Mouse (Mus musculus) heart, adult 11 months (tissue): Measurements from ENCODE around the gene Npepps.
"Not testable (repeated sequence)": the region's sequence is repeated elsewhere in the genome, so short reads cannot be mapped to it uniquely, and the experiment has no call there.

Experiments used
- DNase-seq: peaks from one replicate; pipeline ENCODE4 v3.0.0; 2022

Gene Npepps

GRCm38 (mm10) chr11:97280216-97280861 is at the start of gene Npepps:
Gene Npepps (minus strand): TSS chr11:97280638.
- peak; percentile 98 for DNase-seq

GRCm38 (mm10) chr11:97328148-97328547 is 47.7 kb upstream of the Npepps start:
- DNase-seq, result no peak

GRCm38 (mm10) chr11:97325224-97325623 is 44.8 kb upstream of the Npepps start:
- DNase-seq, result no peak

GRCm38 (mm10) chr11:97321894-97322600 is 41.6 kb upstream of the Npepps start:
- DNase-seq, result not testable (repeated sequence)

- DNase-seq, result no peak
Measured at GRCm38 (mm10) chr11:97321197-97321596, 40.8 kb upstream of the Npepps start.

GRCm38 (mm10) chr11:97315504-97316503 is 35.4 kb upstream of the Npepps start, which contains the start of gene Mrpl45:
Gene Mrpl45 (plus strand): TSS chr11:97315716.
- peak; percentile 100 for DNase-seq

- no peak for DNase-seq
Measured at GRCm38 (mm10) chr11:97314751-97315503, 34.5 kb upstream of the Npepps start.

- no peak for DNase-seq
Measured at GRCm38 (mm10) chr11:97314110-97314509, 33.7 kb upstream of the Npepps start.

- not testable (repeated sequence) for DNase-seq
Measured at GRCm38 (mm10) chr11:97312871-97313270, 32.4 kb upstream of the Npepps start.

- peak; percentile 95 for DNase-seq
Measured at GRCm38 (mm10) chr11:97310895-97311631, 30.6 kb upstream of the Npepps start.

- peak; percentile 97 for DNase-seq
Measured at GRCm38 (mm10) chr11:97309911-97310571, 29.6 kb upstream of the Npepps start.

- DNase-seq, result peak; percentile 99
Measured at GRCm38 (mm10) chr11:97309451-97309836, 29.0 kb upstream of the Npepps start.

- DNase-seq, result no peak
Measured at GRCm38 (mm10) chr11:97308806-97309450, 28.5 kb upstream of the Npepps start.

GRCm38 (mm10) chr11:97307294-97308069 is 27.0 kb upstream of the Npepps start:
- peak; percentile 90 for DNase-seq

- no peak for DNase-seq
Measured at GRCm38 (mm10) chr11:97304631-97305030, 24.2 kb upstream of the Npepps start.

- peak; percentile 98 for DNase-seq
Measured at GRCm38 (mm10) chr11:97302231-97302781, 21.9 kb upstream of the Npepps start.

GRCm38 (mm10) chr11:97301406-97301805 is 21.0 kb upstream of the Npepps start:
- no peak for DNase-seq

GRCm38 (mm10) chr11:97299939-97300338 is 19.5 kb upstream of the Npepps start:
- no peak for DNase-seq

GRCm38 (mm10) chr11:97296542-97296941 is 16.1 kb upstream of the Npepps start:
- peak; percentile 92 for DNase-seq
